ENCODE assay signal across 9 mouse cellular contexts in genomic region chr4:154837170-154837569, GRCm38 (mm10). TPM values are rescaled to one million over a fixed set of nuclear protein-coding genes. Genes with fewer than 3 reads are reported as not detected.
DNase-seq lines count a peak whose midpoint lies in the region; ATAC-seq and TF ChIP-seq lines count a peak whose summit lies in the region.
"Had no signal": no experiment of that assay in that cellular context is flagged by ENCODE, and none has a peak within 500 bp of the region (broad histone marks: within the 10 kb centered on the region; RNA-seq: fewer than 3 reads in every experiment).

Ttc34 (plus strand) TSS chr4:154837459.

- H3K27ac ChIP-seq in heart, embryonic 10.5 days, result no peak within 1 kb of the TSS
- H3K27ac ChIP-seq in hindbrain, embryonic 13.5 days, result no peak within 1 kb of the TSS
- no peak within 1 kb of the TSS for H3K27ac ChIP-seq in limb, embryonic 10.5 days
- no peak within 1 kb of the TSS for H3K27ac ChIP-seq in thymus, adult 2 months (ENCODE audit: control insufficient read depth, insufficient read depth, low read length)
- H3K27ac ChIP-seq: macrophage had no signal

- H3K9me3 ChIP-seq in heart, embryonic 10.5 days, result no peaks in the 10 kb centered on the region
- no peaks in the 10 kb centered on the region for H3K9me3 ChIP-seq in hindbrain, embryonic 13.5 days
- no peaks in the 10 kb centered on the region for H3K9me3 ChIP-seq in limb, embryonic 10.5 days (replicated peaks)

- no peak for TF ChIP-seq POLR2A in thymus, adult 2 months (IDR thresholded peaks at IDR 0.05; ENCODE audit: control insufficient read depth, extremely low read depth, insufficient read depth, low read length, poor library complexity)

- TF ChIP-seq CTCF in thymus, adult 2 months (IDR thresholded peaks at IDR 0.05; ENCODE audit: borderline replicate concordance, control insufficient read depth, extremely low read depth, insufficient read depth, low read length, poor library complexity), result peak; percentile 86

- H3K4me1 ChIP-seq in heart, embryonic 10.5 days, result peaks cover 11% of the 10 kb centered on the region
- H3K4me1 ChIP-seq in hindbrain, embryonic 13.5 days (replicated peaks), result peaks cover 25% of the 10 kb centered on the region
- peaks cover 37% of the 10 kb centered on the region for H3K4me1 ChIP-seq in limb, embryonic 10.5 days
- no peaks in the 10 kb centered on the region for H3K4me1 ChIP-seq in thymus, adult 2 months (replicated peaks; ENCODE audit: control insufficient read depth, insufficient read depth, low read length)

- ATAC-seq in hindbrain, embryonic 13.5 days (ENCODE audit: low FRiP score), result 0 out of 2 replicates have a peak, but pooled peaks have one; percentile 11

- 49% methylated on average over 2 of the region's 2 CpGs for WGBS in heart, embryonic 10.5 days
- WGBS in hindbrain, embryonic 13.5 days, result 51% methylated on average over 2 of the region's 2 CpGs
- 40% methylated on average over 2 of the region's 2 CpGs for WGBS in limb, embryonic 10.5 days
- 22% methylated on average over 2 of the region's 2 CpGs for WGBS in thymus, adult 2 months

- H3K36me3 ChIP-seq in heart, embryonic 10.5 days, result no peaks in the 10 kb centered on the region
- H3K36me3 ChIP-seq in hindbrain, embryonic 13.5 days, result no peaks in the 10 kb centered on the region
- no peaks in the 10 kb centered on the region for H3K36me3 ChIP-seq in limb, embryonic 10.5 days
- H3K36me3 ChIP-seq in thymus, adult 2 months (ENCODE audit: control insufficient read depth, insufficient read depth, low read length), result no peaks in the 10 kb centered on the region

- H3K9ac ChIP-seq in hindbrain, embryonic 13.5 days, result no peak within 1 kb of the TSS

- no peak within 1 kb of the TSS for H3K4me2 ChIP-seq in hindbrain, embryonic 13.5 days

- peak; percentile 93 for DNase-seq in heart, adult 11 months
- no peak for DNase-seq in heart, embryonic 10.5 days (ENCODE audit: low spot score)
- peak; percentile 86 for DNase-seq in ZHBTc4 (ENCODE audit: low read depth, low spot score)
- DNase-seq in embryo, embryonic 10.5 days (ENCODE audit: low spot score), result peak; percentile 56
- peak; percentile 66 for DNase-seq in limb, embryonic 10.5 days (ENCODE audit: low spot score)
- peak; percentile 21 to 32 for DNase-seq in monocyte, adult 2 months (ENCODE audit: low read depth in 1 of 2, low spot score in 2 of 2)
- peak; percentile 68 for DNase-seq in thymus, adult 2 months

- H3K4me3 ChIP-seq in heart, embryonic 10.5 days, result no peak within 1 kb of the TSS
- H3K4me3 ChIP-seq in hindbrain, embryonic 13.5 days, result no peak within 1 kb of the TSS
- no peak within 1 kb of the TSS for H3K4me3 ChIP-seq in limb, embryonic 10.5 days
- no peak within 1 kb of the TSS for H3K4me3 ChIP-seq in thymus, adult 2 months (ENCODE audit: control insufficient read depth, insufficient read depth, low read length)

- peaks cover 42% of the 10 kb centered on the region for H3K27me3 ChIP-seq in heart, embryonic 10.5 days (ENCODE audit: insufficient read depth, poor library complexity, severe bottlenecking)
- H3K27me3 ChIP-seq in hindbrain, embryonic 13.5 days, result peaks cover 30% of the 10 kb centered on the region
- H3K27me3 ChIP-seq in limb, embryonic 10.5 days (ENCODE audit: low read depth, poor library complexity, severe bottlenecking), result peaks cover 20% of the 10 kb centered on the region; the same call in 1 of the 2 replicates
- no peaks in the 10 kb centered on the region for H3K27me3 ChIP-seq in thymus, adult 2 months (ENCODE audit: control insufficient read depth, insufficient read depth, low read length)

RNA-seq across cellular contexts. Expression of gene Ttc34, which starts in this region (rescaled TPM):
- polyA plus RNA-seq in heart, embryonic 10.5 days (2016; fragmentation: Nextera tagmentation; extraction: Ambion mirVana), result 0.39 and 0.44 TPM in 2 replicates
- polyA plus RNA-seq in hindbrain, embryonic 13.5 days (2015; fragmentation: Nextera tagmentation; extraction: Ambion mirVana), result 0.56 and 0.57 TPM in 2 replicates
- polyA plus RNA-seq in limb, embryonic 10.5 days (2016; fragmentation: Nextera tagmentation; extraction: Ambion mirVana), result 0.41 and 0.46 TPM in 2 replicates
- polyA plus RNA-seq in thymus, adult 2 months (2012; rRNA removed), result 0.18 and 0.38 TPM in 2 replicates
- polyA plus RNA-seq: macrophage had no signal

Comparison
In these comparisons a context has a peak if more than half of its experiments do, and no peak if none do; other contexts are left out.
1. Peak in ATAC-seq in hindbrain, embryonic 13.5 days; RNA of the gene not detected or under 1 TPM.
2. Peak in DNase-seq in limb, embryonic 10.5 days; RNA of the gene not detected or under 1 TPM.
3. Peak in DNase-seq in thymus, adult 2 months; RNA of the gene not detected or under 1 TPM.